Mouse (Mus musculus): ENCODE data around the gene Bcam.

DNA sequence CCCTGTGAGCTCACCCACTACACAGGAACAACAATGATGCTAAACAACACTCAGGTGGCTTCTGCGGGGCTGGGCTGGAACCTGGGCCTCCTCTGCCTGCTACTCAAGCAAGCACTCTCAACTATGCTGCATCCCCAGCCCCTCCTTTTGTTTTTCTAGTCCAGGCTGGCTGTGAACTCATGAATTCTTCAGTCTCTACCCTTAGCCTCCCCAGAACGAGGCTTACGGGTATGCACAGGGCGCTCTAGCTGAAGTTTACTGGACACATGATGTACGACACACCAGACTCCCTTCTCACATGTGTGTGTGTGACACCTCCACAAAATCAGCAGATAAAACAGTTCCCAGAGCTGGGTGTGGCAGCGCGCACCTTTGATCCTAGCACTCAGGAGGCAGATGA is 48.1 kb upstream of the Bcam start:
- TF ChIP-seq CTCF (IDR thresholded peaks at IDR 0.05; ENCODE audit: low read depth, low read length) (no peak), POLR2A (IDR thresholded peaks at IDR 0.05; ENCODE audit: extremely low read depth, insufficient read depth, low read length) (no peak)
